Mouse (Mus musculus): ENCODE data around the gene Poc1b.
"Not testable (repeated sequence)": the region's sequence is repeated elsewhere in the genome, so short reads cannot be mapped to it uniquely, and the experiment has no call there.

The Poc1b gene

GRCm38 (mm10) chr10:99156808-99157207, 50.0 kb downstream of the Poc1b start:
- no peak for DNase-seq (ENCODE audit: inconsistent ontology term)

GRCm38 (mm10) chr10:99157697-99158096, 50.9 kb downstream of the Poc1b start:
- not testable (repeated sequence) for DNase-seq (ENCODE audit: inconsistent ontology term)

GRCm38 (mm10) chr10:99161987-99162582, 55.2 kb downstream of the Poc1b start:
- DNase-seq (ENCODE audit: inconsistent ontology term): no peak

GRCm38 (mm10) chr10:99163002-99163401, 56.2 kb downstream of the Poc1b start:
- DNase-seq (ENCODE audit: inconsistent ontology term): no peak

GRCm38 (mm10) chr10:99164871-99165477, 58.1 kb downstream of the Poc1b start:
- DNase-seq (ENCODE audit: inconsistent ontology term): peak; percentile 46

- DNase-seq (ENCODE audit: inconsistent ontology term): peak; percentile 83
Measured at GRCm38 (mm10) chr10:99165751-99166282, 59.0 kb downstream of the Poc1b start.

- DNase-seq (ENCODE audit: inconsistent ontology term): peak; percentile 36
Measured at GRCm38 (mm10) chr10:99166392-99166791, 59.6 kb downstream of the Poc1b start.

- no peak for DNase-seq (ENCODE audit: inconsistent ontology term)
Measured at GRCm38 (mm10) chr10:99168404-99168803, 61.6 kb downstream of the Poc1b start.

- no peak for DNase-seq (ENCODE audit: inconsistent ontology term)
Measured at GRCm38 (mm10) chr10:99168840-99169764, 62.3 kb downstream of the Poc1b start.

GRCm38 (mm10) chr10:99169765-99170129, 62.9 kb downstream of the Poc1b start:
- DNase-seq (ENCODE audit: inconsistent ontology term): no peak

- peak; percentile 96 for DNase-seq (ENCODE audit: inconsistent ontology term)
Measured at GRCm38 (mm10) chr10:99171961-99172497, 65.2 kb downstream of the Poc1b start.

- peak; percentile 81 for DNase-seq (ENCODE audit: inconsistent ontology term)
Measured at GRCm38 (mm10) chr10:99172906-99173507, 66.2 kb downstream of the Poc1b start.

GRCm38 (mm10) chr10:99176911-99177310, 70.1 kb downstream of the Poc1b start:
- no peak for DNase-seq (ENCODE audit: inconsistent ontology term)

GRCm38 (mm10) chr10:99178118-99178517, 71.3 kb downstream of the Poc1b start:
- DNase-seq (ENCODE audit: inconsistent ontology term): no peak

GRCm38 (mm10) chr10:99179122-99179521, 72.3 kb downstream of the Poc1b start:
- no peak for DNase-seq (ENCODE audit: inconsistent ontology term)

- no peak for DNase-seq (ENCODE audit: inconsistent ontology term)
Measured at GRCm38 (mm10) chr10:99179566-99179965, 72.7 kb downstream of the Poc1b start.

GRCm38 (mm10) chr10:99181497-99181896, 74.7 kb downstream of the Poc1b start:
- DNase-seq (ENCODE audit: inconsistent ontology term): no peak

- no peak for DNase-seq (ENCODE audit: inconsistent ontology term)
Measured at GRCm38 (mm10) chr10:99182107-99182506, 75.3 kb downstream of the Poc1b start.

- no peak for DNase-seq (ENCODE audit: inconsistent ontology term)
Measured at GRCm38 (mm10) chr10:99188175-99188574, 81.3 kb downstream of the Poc1b start.

- DNase-seq (ENCODE audit: inconsistent ontology term): no peak
Measured at GRCm38 (mm10) chr10:99188656-99189603, 82.1 kb downstream of the Poc1b start.

All from Muller cell, postnatal 12 days (primary cell).